Mouse (Mus musculus) MEL (cell line): ENCODE data around the gene Ddx27. TPM values are rescaled to one million over a fixed set of nuclear protein-coding genes. Genes with fewer than 3 reads are reported as not detected.

ENCODE experiments used
- DNase-seq: peaks from one replicate; pipeline ENCODE4 v3.0.0; 2011; ENCODE audit warnings: low read depth, low spot score
- H3K27ac ChIP-seq: 2 replicates; pipeline ENCODE4 v1.5.1; 2012; ENCODE audit warnings: low read depth, mild to moderate bottlenecking, control low read depth, low read length, moderate library complexity; ENCODE audit not compliant: control insufficient read depth
- H3K27me3 ChIP-seq, 2 experiments: fragments of 150-350 bp in 1 of 2; sonication (generic) in 1 of 2; 2 replicates each; pipeline ENCODE4 v1.6.1; 2012; ENCODE audit warnings: low read length in 2 of 2, mild to moderate bottlenecking in 2 of 2, improper control_type of control experiment in 1 of 2, moderate library complexity in 1 of 2; ENCODE audit not compliant: insufficient read depth in 2 of 2, control insufficient read depth in 1 of 2
- H3K36me3 ChIP-seq, 2 experiments: 2 replicates each; pipeline ENCODE4 v1.6.1; 2012 to 2014; ENCODE audit warnings: low read length in 2 of 2, improper control_type of control experiment in 1 of 2, inconsistent platforms in 1 of 2, mild to moderate bottlenecking in 1 of 2; ENCODE audit not compliant: insufficient read depth in 2 of 2, control insufficient read depth in 1 of 2
- H3K4me1 ChIP-seq, 2 experiments: fragments of 150-350 bp in 1 of 2; sonication (generic) in 1 of 2; 2 replicates each; pipeline ENCODE4 v1.6.1; 2012; ENCODE audit warnings: low read length in 2 of 2, improper control_type of control experiment in 1 of 2, mild to moderate bottlenecking in 1 of 2; ENCODE audit not compliant: insufficient read depth in 2 of 2, control insufficient read depth in 1 of 2
- H3K4me3 ChIP-seq, 2 experiments: fragments of 150-350 bp in 1 of 2; sonication (generic) in 1 of 2; 2 replicates each; pipeline ENCODE4 v1.5.1; 2012; ENCODE audit warnings: low read depth in 2 of 2, low read length in 2 of 2, mild to moderate bottlenecking in 2 of 2, moderate library complexity in 2 of 2, control low read depth in 1 of 2, improper control_type of control experiment in 1 of 2; ENCODE audit not compliant: control insufficient read depth in 1 of 2, insufficient read depth in 1 of 2
- H3K79me2 ChIP-seq: 2 replicates; pipeline ENCODE4 v1.6.1; 2012; ENCODE audit warnings: mild to moderate bottlenecking, low read length, moderate library complexity; ENCODE audit not compliant: control insufficient read depth, poor library complexity, insufficient read depth
- H3K9ac ChIP-seq: 2 replicates; pipeline ENCODE4 v1.6.1; 2012; ENCODE audit warnings: low read depth, mild to moderate bottlenecking, control low read depth, low read length, moderate library complexity; ENCODE audit not compliant: control insufficient read depth, poor library complexity, severe bottlenecking
- H3K9me3 ChIP-seq: fragments of 150-350 bp; sonication (generic); replicated peaks from 2 replicates; pipeline ENCODE4 v1.6.1; 2012; ENCODE audit warnings: mild to moderate bottlenecking, low read length, improper control_type of control experiment, moderate library complexity; ENCODE audit not compliant: insufficient read depth
- CTCF ChIP-seq, 3 experiments: IDR thresholded peaks in 2 of 3; conservative IDR thresholded peaks in 1 of 3; 2 replicates each; pipeline ENCODE4 v1.5.1; 2011 to 2012; ENCODE audit warnings: low read length in 3 of 3, low read depth in 2 of 3, mild to moderate bottlenecking in 2 of 3, improper control_type of control experiment in 1 of 3, inconsistent platforms in 1 of 3, mixed read lengths in 1 of 3, moderate library complexity in 1 of 3; ENCODE audit not compliant: control insufficient read depth in 1 of 3, insufficient read depth in 1 of 3, poor library complexity in 1 of 3, severe bottlenecking in 1 of 3
- ETS1 ChIP-seq: IDR thresholded peaks from 2 replicates; pipeline ENCODE4 v1.6.1; 2012; ENCODE audit warnings: low read depth, mild to moderate bottlenecking, inconsistent platforms, low read length, improper control_type of control experiment, moderate library complexity
- GATA1 ChIP-seq: IDR thresholded peaks from 2 replicates; pipeline ENCODE4 v1.6.1; 2011; ENCODE audit warnings: low read depth, low read length, improper control_type of control experiment
- MAFK ChIP-seq: IDR thresholded peaks from 2 replicates; pipeline ENCODE4 v1.6.1; 2011; ENCODE audit warnings: low read depth, mild to moderate bottlenecking, low read length, improper control_type of control experiment, borderline replicate concordance
- MAZ ChIP-seq: IDR thresholded peaks from 2 replicates; pipeline ENCODE4 v1.6.1; 2012; ENCODE audit warnings: low read depth, mild to moderate bottlenecking, inconsistent platforms, low read length, improper control_type of control experiment
- MEF2A ChIP-seq: IDR thresholded peaks from 2 replicates; pipeline ENCODE4 v1.6.1; 2014; ENCODE audit warnings: low read depth, mild to moderate bottlenecking, inconsistent platforms, low read length, improper control_type of control experiment; ENCODE audit not compliant: poor library complexity, insufficient replicate concordance, severe bottlenecking; ENCODE audit errors: extremely low read depth
- MYB ChIP-seq: IDR thresholded peaks from 2 replicates; pipeline ENCODE4 v1.6.1; 2011; ENCODE audit warnings: mild to moderate bottlenecking, low read depth, low read length, improper control_type of control experiment
- NRF1 ChIP-seq: IDR thresholded peaks from 2 replicates; pipeline ENCODE4 v1.6.1; 2014; ENCODE audit warnings: low read depth, mild to moderate bottlenecking, inconsistent platforms, low read length, improper control_type of control experiment, moderate library complexity; ENCODE audit not compliant: poor library complexity, insufficient read depth, severe bottlenecking
- POLR2A ChIP-seq, 2 experiments: IDR thresholded peaks; 2 replicates each; pipeline ENCODE4 v1.6.1; 2011 to 2012; ENCODE audit warnings: low read length in 2 of 2, mild to moderate bottlenecking in 2 of 2, control low read depth in 1 of 2, improper control_type of control experiment in 1 of 2, low read depth in 1 of 2, moderate library complexity in 1 of 2; ENCODE audit not compliant: control insufficient read depth in 1 of 2, insufficient read depth in 1 of 2, poor library complexity in 1 of 2
- POLR2AphosphoS2 ChIP-seq: IDR thresholded peaks from 2 replicates; pipeline ENCODE4 v1.6.1; 2011; ENCODE audit warnings: low read length, improper control_type of control experiment
- POLR2AphosphoS5 ChIP-seq: IDR thresholded peaks from 2 replicates; pipeline ENCODE4 v1.6.1; 2012; ENCODE audit warnings: low read depth, borderline replicate concordance, mild to moderate bottlenecking, inconsistent platforms, low read length, moderate library complexity, mixed read lengths
- RAD21 ChIP-seq: IDR thresholded peaks from 2 replicates; pipeline ENCODE4 v1.6.1; 2011; ENCODE audit warnings: mild to moderate bottlenecking, low read depth, low read length, improper control_type of control experiment
- SIN3A ChIP-seq: IDR thresholded peaks from 2 replicates; pipeline ENCODE4 v1.6.1; 2012; ENCODE audit warnings: low read length, improper control_type of control experiment, inconsistent platforms
- SMC3 ChIP-seq: IDR thresholded peaks from 2 replicates; pipeline ENCODE4 v1.6.1; 2011; ENCODE audit warnings: low read depth, low read length, improper control_type of control experiment
- TCF12 ChIP-seq: IDR thresholded peaks from 2 replicates; pipeline ENCODE4 v1.6.1; 2014; ENCODE audit warnings: low read depth, mild to moderate bottlenecking, inconsistent platforms, low read length, improper control_type of control experiment, moderate library complexity
- USF1 ChIP-seq: IDR thresholded peaks from 2 replicates; pipeline ENCODE4 v1.6.1; 2014; ENCODE audit warnings: low read depth, mild to moderate bottlenecking, inconsistent platforms, low read length, improper control_type of control experiment, moderate library complexity
- ZC3H11A ChIP-seq: IDR thresholded peaks from 2 replicates; pipeline ENCODE4 v1.6.1; 2012; ENCODE audit warnings: low read depth, mild to moderate bottlenecking, inconsistent platforms, low read length, improper control_type of control experiment
- ZKSCAN1 ChIP-seq: IDR thresholded peaks from 2 replicates; pipeline ENCODE4 v1.6.1; 2012; ENCODE audit warnings: low read depth, mild to moderate bottlenecking, inconsistent platforms, low read length, improper control_type of control experiment, moderate library complexity
- ZMIZ1 ChIP-seq: IDR thresholded peaks from 2 replicates; pipeline ENCODE4 v1.6.1; 2012; ENCODE audit warnings: low read depth, mild to moderate bottlenecking, inconsistent platforms, low read length, improper control_type of control experiment, moderate library complexity
- polyA plus RNA-seq, 2 experiments: library from polyadenylated mRNA; stranded (reverse) in 1 of 2; unstranded in 1 of 2; fragments of >175 nt in 1 of 2; fragments of >200 nt in 1 of 2; gene quantifications; 2 replicates each; pipeline versions ENCODE4 v1.2.1 to v1.2.4; 2012; ENCODE audit warnings: low replicate concordance in 2 of 2, low read depth in 1 of 2; ENCODE audit not compliant: insufficient read length in 2 of 2, insufficient read depth in 1 of 2, missing spikeins in 1 of 2
- total RNA-seq: library from RNA; depleted of rRNA; stranded (reverse); fragments of 300-350 nt; gene quantifications from 2 replicates; pipeline ENCODE4 v1.2.3, GENCODE M21; 2012

Gene Ddx27
- total and polyA plus RNA-seq, 3 experiments, result 61.7 to 181 (median 143) TPM

DNA sequence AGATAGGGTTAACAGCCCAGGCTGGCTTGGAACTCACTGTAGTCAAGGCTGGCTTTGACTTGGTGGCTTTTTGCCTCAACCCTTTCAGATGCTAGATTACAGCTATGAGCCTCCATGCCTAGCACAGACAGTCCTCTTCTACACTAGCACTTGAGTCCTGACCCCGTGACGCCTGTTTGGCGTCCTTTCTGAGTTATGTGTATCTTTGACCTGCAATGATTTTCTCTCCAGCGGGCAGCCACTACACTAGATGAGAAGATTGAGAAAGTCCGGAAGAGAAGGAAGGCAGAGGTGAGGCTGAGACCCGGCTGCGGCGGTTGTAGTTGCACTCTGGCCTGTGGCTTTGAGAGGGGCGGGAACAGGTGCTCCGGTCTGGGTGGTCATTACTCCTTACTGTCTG is 4.4 kb downstream of the Ddx27 start:
- TF ChIP-seq POLR2A (IDR thresholded peaks at IDR 0.05; ENCODE audit: control insufficient read depth in 1 of 2, insufficient read depth in 1 of 2, low read depth in 1 of 2, low read length in 2 of 2, poor library complexity in 1 of 2), result no peak
- no peak for TF ChIP-seq NRF1
- TF ChIP-seq MAFK, result no peak
- TF ChIP-seq SIN3A, result no peak
- TF ChIP-seq ZKSCAN1, result no peak
- TF ChIP-seq POLR2AphosphoS5, result no peak
- TF ChIP-seq POLR2AphosphoS2, result no peak
- no peak for TF ChIP-seq RAD21
- peaks cover 8 to 10% of the 10 kb centered on the region in 2 experiments for H3K36me3 ChIP-seq
- H3K9me3 ChIP-seq, result no peaks in the 10 kb centered on the region
- H3K27me3 ChIP-seq, result no peaks in the 10 kb centered on the region
- DNase-seq, result no peak
- peaks cover 30% of the 10 kb centered on the region for H3K79me2 ChIP-seq
- no peak overlapping the region for H3K9ac ChIP-seq
- H3K4me3 ChIP-seq, result no peak overlapping the region
- H3K4me1 ChIP-seq, result peaks cover 4 to 9% of the 10 kb centered on the region in 2 experiments
- no peak overlapping the region for H3K27ac ChIP-seq

GRCm38 (mm10) chr2:167028553-167028952 is 13.6 kb downstream of the Ddx27 start:
- no peak for DNase-seq
- Histone ChIP-seq H3K9me3 (no peaks in the 10 kb centered on the region), H3K4me3 (no peak overlapping the region), H3K4me1 (no peaks in the 10 kb centered on the region), H3K36me3 (peaks cover 0 to 17% of the 10 kb centered on the region in 2 experiments; a peak in 2 of 4 replicates), H3K27me3 (no peaks in the 10 kb centered on the region), H3K27ac (no peak overlapping the region), H3K9ac (no peak overlapping the region), H3K79me2 (no peaks in the 10 kb centered on the region)
- TF ChIP-seq POLR2A (IDR thresholded peaks at IDR 0.05; ENCODE audit: control insufficient read depth in 1 of 2, insufficient read depth in 1 of 2, low read depth in 1 of 2, low read length in 2 of 2, poor library complexity in 1 of 2) (no peak), MAZ (no peak), MEF2A (no peak), USF1 (no peak), TCF12 (no peak), ZMIZ1 (no peak)

GRCm38 (mm10) chr2:167030507-167030906 is 15.5 kb downstream of the Ddx27 start:
- peak; percentile 44 for DNase-seq
- no peaks in the 10 kb centered on the region for H3K79me2 ChIP-seq
- no peaks in the 10 kb centered on the region for H3K27me3 ChIP-seq
- H3K36me3 ChIP-seq, result peaks cover 0 to 13% of the 10 kb centered on the region in 2 experiments; a peak in 2 of 4 replicates
- H3K9ac ChIP-seq, result no peak overlapping the region
- no peak overlapping the region for H3K4me3 ChIP-seq
- no peak for TF ChIP-seq ETS1
- TF ChIP-seq RAD21, result peak; percentile 32
- no peak for TF ChIP-seq MAZ
- peak; percentile 42 for TF ChIP-seq SMC3
- TF ChIP-seq CTCF (IDR thresholded peaks at IDR 0.05 in 2 of 3, conservative IDR thresholded peaks at IDR 0.05 in 1 of 3; ENCODE audit: control insufficient read depth in 1 of 3, insufficient read depth in 1 of 3, low read depth in 2 of 3, low read length in 3 of 3, poor library complexity in 1 of 3, severe bottlenecking in 1 of 3), result peak; percentile 20 to 36 (median 32); a peak in 5 of 6 replicates
- TF ChIP-seq ZC3H11A, result no peak
- no peak for TF ChIP-seq MYB
- no peak for TF ChIP-seq GATA1
- no peaks in the 10 kb centered on the region for H3K4me1 ChIP-seq
- H3K27ac ChIP-seq, result no peak overlapping the region
- no peaks in the 10 kb centered on the region for H3K9me3 ChIP-seq
